Mouse (Mus musculus) adrenal gland, postnatal 25 days (tissue): ENCODE data around the gene Tpte. TPM values are rescaled to one million over a fixed set of nuclear protein-coding genes. Genes with fewer than 3 reads are reported as not detected.
"Not testable (repeated sequence)": the region's sequence is repeated elsewhere in the genome, so short reads cannot be mapped to it uniquely, and the experiment has no call there.

ENCODE experiments used
- DNase-seq: peaks from one replicate; pipeline ENCODE4 v3.0.0; 2021; ENCODE audit warnings: mixed read lengths
- long read RNA-seq: library from polyadenylated mRNA; stranded (forward); transcript quantifications from one replicate; pipeline ENCODE4 v2.0.0, GENCODE M21; 2021
- total RNA-seq: library from RNA; stranded (reverse); gene quantifications from 2 replicates; pipeline ENCODE4 v1.2.3, GENCODE M21; 2021

The Tpte gene
- not detected in 2 replicates for total RNA-seq
- long read RNA-seq: 0 reads

- DNase-seq: no peak
These were observed at the start of gene Tpte for GRCm38 (mm10) chr8:22282999-22283491. Gene Tpte (plus strand): TSS chr8:22283441.

GRCm38 (mm10) chr8:22242986-22243385 is 40.3 kb upstream of the Tpte start:
- DNase-seq: no peak

- no peak for DNase-seq
These were observed 37.6 kb upstream of the Tpte start for GRCm38 (mm10) chr8:22245663-22246062.

- no peak for DNase-seq
These were observed 35.3 kb upstream of the Tpte start for GRCm38 (mm10) chr8:22247956-22248355.

- DNase-seq: no peak
These were observed 34.2 kb upstream of the Tpte start for GRCm38 (mm10) chr8:22249080-22249479.

GRCm38 (mm10) chr8:22258946-22259450 is 24.2 kb upstream of the Tpte start:
- no peak for DNase-seq

GRCm38 (mm10) chr8:22259531-22259930 is 23.7 kb upstream of the Tpte start:
- DNase-seq: no peak

GRCm38 (mm10) chr8:22260091-22260722 is 23.0 kb upstream of the Tpte start:
- no peak for DNase-seq

- peak; percentile 17 for DNase-seq
These were observed 21.0 kb upstream of the Tpte start for GRCm38 (mm10) chr8:22262267-22262666.

- DNase-seq: no peak
These were observed 18.9 kb upstream of the Tpte start for GRCm38 (mm10) chr8:22264292-22264691.

- peak; percentile 21 for DNase-seq
These were observed 18.5 kb upstream of the Tpte start for GRCm38 (mm10) chr8:22264787-22265186.

- DNase-seq: no peak
These were observed 18.0 kb upstream of the Tpte start for GRCm38 (mm10) chr8:22265194-22265593.

GRCm38 (mm10) chr8:22266809-22267208 is 16.4 kb upstream of the Tpte start:
- no peak for DNase-seq

GRCm38 (mm10) chr8:22273142-22273541 is 10.1 kb upstream of the Tpte start:
- no peak for DNase-seq

GRCm38 (mm10) chr8:22274641-22275040 is 8.6 kb upstream of the Tpte start:
- DNase-seq: no peak

- DNase-seq: no peak
These were observed 19.1 kb downstream of the Tpte start for GRCm38 (mm10) chr8:22302326-22302725.

GRCm38 (mm10) chr8:22302896-22303306 is 19.7 kb downstream of the Tpte start:
- no peak for DNase-seq

- not testable (repeated sequence) for DNase-seq
These were observed 20.8 kb downstream of the Tpte start for GRCm38 (mm10) chr8:22304045-22304444.

GRCm38 (mm10) chr8:22306999-22307398 is 23.8 kb downstream of the Tpte start:
- DNase-seq: no peak

GRCm38 (mm10) chr8:22311446-22311845 is 28.2 kb downstream of the Tpte start:
- DNase-seq: no peak

- DNase-seq: no peak
These were observed 52.2 kb downstream of the Tpte start for GRCm38 (mm10) chr8:22335426-22335825.

GRCm38 (mm10) chr8:22359359-22359758 is 76.1 kb downstream of the Tpte start:
- DNase-seq: no peak

GRCm38 (mm10) chr8:22359882-22360281 is 76.6 kb downstream of the Tpte start:
- DNase-seq: no peak

GRCm38 (mm10) chr8:22376311-22376710 is 93.1 kb downstream of the Tpte start:
- no peak for DNase-seq
